Mouse (Mus musculus) heart, adult 2 months (tissue): ENCODE measurements at regions not wholly inside any gene's neighbourhood (a gene's known extent, or its start where the extent isn't known, plus 50 kb on each side); places are given as distances from the start of the nearest gene placed in this dataset.

ENCODE experiments used
- CTCF ChIP-seq: fragments of 200-600 bp; IDR thresholded peaks from 2 replicates; pipeline ENCODE4 v1.8.1; 2022; ENCODE audit warnings: antibody characterized with exemption, mild to moderate bottlenecking, moderate library complexity
- POLR2A ChIP-seq: fragments of 200-500 bp; IDR thresholded peaks from 2 replicates; pipeline ENCODE4 v1.6.1; 2011; ENCODE audit warnings: mild to moderate bottlenecking, low read depth, low read length, control low read depth; ENCODE audit not compliant: insufficient read depth

GRCm38 (mm10) chr2:30706036-30706435, 97.4 kb downstream of the 1700001O22Rik start:
- TF ChIP-seq CTCF: no peak
- TF ChIP-seq POLR2A: no peak
